Mouse (Mus musculus): ENCODE data around the gene Fam107b. TPM values are rescaled to one million over a fixed set of nuclear protein-coding genes. Genes with fewer than 3 reads are reported as not detected.

Gene Fam107b
- polyA plus RNA-seq, 1 experiment from 2014 or later, result 13.4 TPM

- 58% methylated on average over 8 of the region's 8 CpGs for WGBS (ENCODE audit: insufficient replicate concordance)
- H3K36me3 ChIP-seq, result no peaks in the 10 kb centered on the region
- DNase-seq (no peak), ATAC-seq (ENCODE audit: low read depth) (no peak)
- H3K4me2 ChIP-seq, result no peak overlapping the region
- H3K4me1 ChIP-seq (replicated peaks), result no peaks in the 10 kb centered on the region
- H3K27me3 ChIP-seq, result no peaks in the 10 kb centered on the region
- no peak overlapping the region for H3K9ac ChIP-seq
- no peak overlapping the region for H3K4me3 ChIP-seq (replicated peaks)
- no peaks in the 10 kb centered on the region for H3K9me3 ChIP-seq (replicated peaks)
- no peak overlapping the region for H3K27ac ChIP-seq
Measured at GRCm38 (mm10) chr2:3578180-3578902, 8.1 kb downstream of the Fam107b start.

DNA sequence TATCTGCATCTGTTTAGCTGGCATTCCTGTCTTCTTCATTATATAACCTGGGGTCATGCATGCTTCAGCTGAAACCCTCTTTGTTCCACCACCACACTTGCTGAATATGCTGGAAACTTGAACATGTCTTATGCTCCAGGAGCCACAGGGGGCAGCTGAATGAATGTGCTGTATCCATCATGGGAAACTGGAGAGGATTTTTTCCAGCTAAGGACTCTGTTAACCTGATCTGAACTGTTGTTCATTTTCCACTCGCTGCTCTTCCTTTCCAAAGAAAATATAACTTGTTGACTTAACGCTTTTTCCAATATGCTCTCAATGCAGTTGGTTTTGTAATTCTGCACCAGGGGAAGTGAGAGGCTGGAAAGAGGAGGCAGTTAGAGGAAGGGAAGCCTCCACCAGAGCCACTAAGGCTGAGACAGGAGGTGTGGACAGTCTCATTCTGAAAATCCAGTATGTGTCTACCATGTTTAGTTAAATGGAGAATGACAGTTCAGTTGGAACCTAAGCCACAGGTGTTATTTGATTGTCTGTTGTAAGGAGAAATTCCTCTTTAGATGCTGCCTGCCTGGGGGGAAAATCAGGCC, 9.1 kb downstream of the Fam107b start:
- ATAC-seq (ENCODE audit: low read depth) (no peak), DNase-seq (no peak)
- Histone ChIP-seq H3K9me3 (replicated peaks) (no peaks in the 10 kb centered on the region), H3K36me3 (no peaks in the 10 kb centered on the region), H3K27ac (no peak overlapping the region), H3K4me3 (replicated peaks) (no peak overlapping the region), H3K4me2 (no peak overlapping the region), H3K9ac (no peak overlapping the region), H3K4me1 (replicated peaks) (no peaks in the 10 kb centered on the region), H3K27me3 (no peaks in the 10 kb centered on the region)
- WGBS (ENCODE audit: insufficient replicate concordance), result 58% methylated on average over 2 of the region's 2 CpGs

- ATAC-seq (ENCODE audit: low read depth), result no peak
- H3K9me3 ChIP-seq (replicated peaks), result no peaks in the 10 kb centered on the region
Measured at GRCm38 (mm10) chr2:3582830-3583229, 12.5 kb downstream of the Fam107b start.

DNA sequence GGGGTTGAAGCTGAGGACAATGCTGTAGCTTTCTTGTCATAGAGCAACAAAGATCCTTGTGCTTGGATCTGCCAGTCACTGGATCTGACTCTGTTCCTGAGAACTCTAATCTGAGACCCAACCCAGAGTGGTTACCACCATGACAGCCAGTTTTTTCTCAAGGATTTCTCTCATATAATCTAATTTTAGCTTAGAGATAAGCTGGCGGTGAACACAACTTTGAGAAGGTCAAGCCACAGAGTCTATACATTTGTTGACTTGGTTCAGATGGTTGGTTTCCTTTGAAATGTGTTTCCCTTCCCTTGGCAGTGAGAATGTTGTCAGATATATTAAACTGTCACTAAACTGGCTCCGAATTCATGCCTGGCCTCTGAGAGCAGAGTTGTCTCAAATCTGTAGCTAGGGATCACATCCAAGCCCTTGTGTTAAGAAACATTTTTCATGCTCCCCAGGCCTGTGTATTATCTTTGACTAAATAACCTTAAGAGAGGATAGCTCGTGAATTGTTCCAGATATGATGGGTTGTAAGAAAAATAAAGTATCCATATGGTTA, 15.0 kb downstream of the Fam107b start:
- ATAC-seq (ENCODE audit: low read depth) (no peak), DNase-seq (no peak)
- Histone ChIP-seq H3K4me2 (no peak overlapping the region), H3K4me1 (replicated peaks) (no peaks in the 10 kb centered on the region), H3K9me3 (replicated peaks) (no peaks in the 10 kb centered on the region), H3K4me3 (replicated peaks) (no peak overlapping the region), H3K27me3 (no peaks in the 10 kb centered on the region), H3K36me3 (no peaks in the 10 kb centered on the region), H3K27ac (no peak overlapping the region), H3K9ac (no peak overlapping the region)
- 42% methylated on average over 3 of the region's 3 CpGs for WGBS (ENCODE audit: insufficient replicate concordance)

More at GRCm38 (mm10) chr2:3582830-3583229, 12.5 kb downstream of the Fam107b start:
- Histone ChIP-seq H3K4me3 (replicated peaks) (no peak overlapping the region), H3K4me1 (replicated peaks) (no peaks in the 10 kb centered on the region), H3K4me2 (no peak overlapping the region), H3K27ac (no peak overlapping the region), H3K27me3 (no peaks in the 10 kb centered on the region), H3K9ac (no peak overlapping the region), H3K36me3 (no peaks in the 10 kb centered on the region)
- no peak for DNase-seq
- WGBS (ENCODE audit: insufficient replicate concordance), result 65% methylated on average over 2 of the region's 2 CpGs

DNA sequence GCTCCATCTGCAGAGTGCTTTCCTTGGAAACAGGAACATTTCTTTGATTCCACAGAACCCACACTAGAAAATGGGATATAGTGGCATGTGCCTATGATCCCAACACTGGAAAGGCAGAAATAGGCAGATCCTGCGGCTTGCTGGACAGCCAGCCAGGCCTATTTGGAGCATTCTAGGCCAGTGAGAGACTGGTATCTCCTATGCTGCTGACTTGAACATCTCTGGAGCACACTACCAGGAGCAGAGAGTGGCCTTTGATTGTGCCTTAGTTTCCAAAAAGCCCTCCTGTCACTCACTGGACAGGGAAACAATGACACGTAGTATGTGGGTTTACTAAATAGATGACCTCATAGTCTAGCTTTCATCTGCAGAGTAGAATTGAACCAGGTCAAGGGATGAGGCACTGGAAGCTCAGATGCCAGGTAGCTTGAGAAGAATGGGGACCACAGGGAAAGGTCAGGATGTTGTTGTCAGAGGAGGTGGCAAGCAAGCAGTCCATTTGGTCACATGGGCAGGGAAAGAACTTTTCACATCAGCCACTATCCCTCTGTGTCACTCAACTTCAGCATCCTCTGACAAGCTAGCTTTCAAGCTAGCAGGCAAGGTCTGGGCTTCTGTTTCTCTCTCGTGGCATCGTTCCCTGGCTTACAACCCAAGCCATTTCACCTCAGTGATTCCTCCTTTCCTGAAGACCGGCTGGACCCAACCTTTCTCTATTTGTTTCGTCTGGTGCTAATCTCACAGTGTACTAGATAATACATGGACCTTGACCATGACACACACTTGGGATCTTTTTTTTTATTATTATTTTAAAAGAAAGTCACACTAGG, 20.0 kb downstream of the Fam107b start:
- DNase-seq, result no peak
- WGBS (ENCODE audit: insufficient replicate concordance), result 68% methylated on average over 6 of the region's 6 CpGs

GRCm38 (mm10) chr2:3590916-3591197, 20.6 kb downstream of the Fam107b start:
- no peaks in the 10 kb centered on the region for H3K27me3 ChIP-seq
- no peaks in the 10 kb centered on the region for H3K36me3 ChIP-seq
- ATAC-seq (ENCODE audit: low read depth) (no peak), DNase-seq (no peak)
- WGBS (ENCODE audit: insufficient replicate concordance), result 87% methylated on average over 1 of the region's 1 CpGs
- H3K9ac ChIP-seq, result no peak overlapping the region
- H3K9me3 ChIP-seq (replicated peaks), result no peaks in the 10 kb centered on the region
- no peak overlapping the region for H3K4me3 ChIP-seq (replicated peaks)
- no peak overlapping the region for H3K27ac ChIP-seq
- H3K4me1 ChIP-seq (replicated peaks), result peaks cover 6% of the 10 kb centered on the region; the same call in 1 of the 2 replicates
- no peak overlapping the region for H3K4me2 ChIP-seq

More for the DNA sequence above, 20.0 kb downstream of the Fam107b start:
- Histone ChIP-seq H3K4me3 (replicated peaks) (no peak overlapping the region), H3K4me1 (replicated peaks) (peaks cover 6% of the 10 kb centered on the region; the same call in 1 of the 2 replicates), H3K4me2 (no peak overlapping the region), H3K27me3 (no peaks in the 10 kb centered on the region), H3K36me3 (no peaks in the 10 kb centered on the region), H3K9ac (no peak overlapping the region), H3K27ac (no peak overlapping the region), H3K9me3 (replicated peaks) (no peaks in the 10 kb centered on the region)
- no peak for ATAC-seq (ENCODE audit: low read depth)

DNA sequence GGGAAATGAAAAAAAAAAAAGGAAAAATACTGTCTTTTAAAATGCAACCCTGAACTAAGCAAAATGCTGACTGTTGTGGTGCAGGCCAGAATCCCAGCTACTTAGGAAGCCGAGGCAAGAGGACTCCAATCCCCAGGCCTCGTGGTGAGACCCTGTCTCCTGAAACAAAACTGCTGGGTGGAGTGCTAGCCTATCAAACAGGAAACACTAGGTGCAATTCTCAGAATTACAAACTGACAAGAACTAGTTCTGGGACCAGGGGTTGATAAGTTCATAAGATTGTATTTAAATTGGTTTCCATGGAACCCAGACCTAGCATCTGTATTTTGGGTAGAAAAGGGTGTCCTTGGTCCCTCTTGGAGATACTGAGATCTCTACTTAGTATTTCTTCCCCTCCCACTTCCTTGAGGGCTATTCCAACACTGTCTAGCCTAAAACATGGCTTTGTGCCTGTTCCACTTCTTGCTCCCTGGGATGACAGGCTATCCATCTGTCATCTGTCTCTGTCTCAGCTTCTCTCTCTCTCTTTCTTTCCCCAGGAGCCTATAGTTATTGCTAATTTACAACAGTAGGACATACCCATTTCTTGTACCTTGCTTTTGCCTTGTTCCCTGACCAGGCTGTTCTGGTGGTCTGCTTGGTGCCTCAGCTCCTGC, 24.5 kb downstream of the Fam107b start:
- DNase-seq (peak; percentile 1), ATAC-seq (ENCODE audit: low read depth) (peak; percentile 60)
- Histone ChIP-seq H3K9ac (no peak overlapping the region), H3K27ac (no peak overlapping the region), H3K4me1 (replicated peaks) (peaks cover 6% of the 10 kb centered on the region; the same call in 1 of the 2 replicates), H3K27me3 (no peaks in the 10 kb centered on the region), H3K9me3 (replicated peaks) (no peaks in the 10 kb centered on the region), H3K36me3 (no peaks in the 10 kb centered on the region), H3K4me3 (replicated peaks) (no peak overlapping the region), H3K4me2 (no peak overlapping the region)
- WGBS (ENCODE audit: insufficient replicate concordance), result 5% methylated on average over 2 of the region's 2 CpGs

DNA sequence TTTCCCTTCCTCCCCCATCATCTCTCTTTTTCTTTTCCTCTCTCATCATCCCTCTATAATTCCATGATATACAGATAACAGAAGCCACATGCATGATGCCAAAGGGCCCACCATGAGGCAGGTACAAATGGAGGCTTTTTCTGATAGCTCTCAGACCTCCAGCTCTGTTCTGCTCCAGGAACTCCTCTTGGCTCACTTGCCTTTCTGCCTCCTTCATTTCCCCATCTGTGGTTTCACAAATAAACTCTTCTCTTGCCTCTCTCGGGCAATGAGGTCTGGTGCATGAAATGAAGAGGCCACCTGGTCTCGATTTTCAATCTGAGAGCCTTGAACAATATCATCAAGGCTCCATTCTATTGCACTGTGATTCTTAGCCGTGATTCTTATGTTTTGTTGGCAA, 30.1 kb downstream of the Fam107b start:
- DNase-seq (no peak), ATAC-seq (ENCODE audit: low read depth) (no peak)
- H3K36me3 ChIP-seq, result no peaks in the 10 kb centered on the region
- H3K27ac ChIP-seq, result no peak overlapping the region
- no peaks in the 10 kb centered on the region for H3K4me1 ChIP-seq (replicated peaks)
- no peaks in the 10 kb centered on the region for H3K27me3 ChIP-seq
- no peak overlapping the region for H3K4me2 ChIP-seq
- H3K4me3 ChIP-seq (replicated peaks), result no peak overlapping the region
- H3K9ac ChIP-seq, result no peak overlapping the region
- H3K9me3 ChIP-seq (replicated peaks), result no peaks in the 10 kb centered on the region
- WGBS (ENCODE audit: insufficient replicate concordance), result 40% methylated on average over 3 of the region's 3 CpGs

GRCm38 (mm10) chr2:3602599-3602998, 32.3 kb downstream of the Fam107b start:
- no peak for DNase-seq
- Histone ChIP-seq H3K27me3 (no peaks in the 10 kb centered on the region), H3K9me3 (replicated peaks) (no peaks in the 10 kb centered on the region), H3K36me3 (no peaks in the 10 kb centered on the region), H3K9ac (no peak overlapping the region), H3K27ac (no peak overlapping the region), H3K4me1 (replicated peaks) (peaks cover 4% of the 10 kb centered on the region; the same call in 1 of the 2 replicates), H3K4me2 (no peak overlapping the region), H3K4me3 (replicated peaks) (no peak overlapping the region)
- 70% methylated on average over 3 of the region's 3 CpGs for WGBS (ENCODE audit: insufficient replicate concordance)
- ATAC-seq (ENCODE audit: low read depth), result no peak

DNA sequence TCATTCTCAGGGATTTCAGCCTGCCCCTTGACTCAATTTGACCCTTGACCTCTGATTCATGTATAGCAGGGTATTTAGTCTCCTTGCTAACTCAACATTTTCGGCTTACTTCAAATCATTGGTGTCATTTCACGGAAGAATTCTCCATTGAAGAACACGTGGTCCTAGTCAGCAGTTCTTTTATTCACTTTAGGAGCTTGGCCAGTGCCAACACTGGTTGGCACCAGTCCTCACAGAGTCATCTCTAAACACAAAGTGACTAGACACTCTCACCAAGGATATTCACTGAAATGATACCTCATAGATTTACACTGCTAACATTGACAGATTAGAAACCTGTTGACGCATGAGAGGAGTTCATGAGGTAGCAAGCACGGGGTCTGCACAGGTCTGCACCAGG, 32.9 kb downstream of the Fam107b start:
- no peak overlapping the region for H3K4me3 ChIP-seq (replicated peaks)
- 72% methylated on average over 5 of the region's 5 CpGs for WGBS (ENCODE audit: insufficient replicate concordance)
- no peaks in the 10 kb centered on the region for H3K27me3 ChIP-seq
- H3K4me1 ChIP-seq (replicated peaks), result peaks cover 4% of the 10 kb centered on the region; the same call in 1 of the 2 replicates
- DNase-seq (no peak), ATAC-seq (ENCODE audit: low read depth) (no peak)
- H3K9me3 ChIP-seq (replicated peaks), result no peaks in the 10 kb centered on the region
- H3K9ac ChIP-seq, result no peak overlapping the region
- H3K4me2 ChIP-seq, result no peak overlapping the region
- H3K36me3 ChIP-seq, result no peaks in the 10 kb centered on the region
- no peak overlapping the region for H3K27ac ChIP-seq

Measured in liver, embryonic 13.5 days (tissue).